Mouse (Mus musculus) G1E (cell line): ENCODE measurements at regions not wholly inside any gene's neighbourhood (a gene's known extent, or its start where the extent isn't known, plus 50 kb on each side); places are given as distances from the start of the nearest gene placed in this dataset.

ENCODE experiments used
- ATAC-seq: 2 replicates; pipeline ENCODE4 v1.8.0; 2016; ENCODE audit warnings: mild to moderate bottlenecking; ENCODE audit not compliant: insufficient number of reproducible peaks, poor library complexity, low FRiP score, severe bottlenecking; ENCODE audit errors: extremely low read depth
- DNase-seq: peaks from one replicate; pipeline ENCODE4 v3.0.0; 2012; ENCODE audit warnings: low spot score
- H3K27me3 ChIP-seq: 2 replicates; pipeline ENCODE4 v1.6.1; 2012; ENCODE audit warnings: mild to moderate bottlenecking, low read length, inconsistent platforms; ENCODE audit not compliant: insufficient read depth
- H3K36me3 ChIP-seq: replicated peaks from 2 replicates; pipeline ENCODE3; 2012; ENCODE audit warnings: mild to moderate bottlenecking, inconsistent platforms
- H3K4me1 ChIP-seq: 2 replicates; pipeline ENCODE4 v1.6.1; 2012; ENCODE audit warnings: low read depth, low read length, inconsistent platforms, mixed read lengths; ENCODE audit not compliant: insufficient read depth
- H3K4me3 ChIP-seq: 2 replicates; pipeline ENCODE4 v1.5.1; 2012; ENCODE audit warnings: low read depth, mild to moderate bottlenecking, inconsistent platforms, low read length, moderate library complexity, mixed read lengths
- H3K9me3 ChIP-seq: replicated peaks from 2 replicates; pipeline ENCODE4 v1.6.1; 2012; ENCODE audit warnings: inconsistent platforms
- CTCF ChIP-seq: IDR thresholded peaks from 2 replicates; pipeline ENCODE4 v1.5.1; 2012; ENCODE audit warnings: low read depth, low read length, inconsistent platforms, mixed read lengths
- GATA1 ChIP-seq: IDR thresholded peaks from 2 replicates; pipeline ENCODE4 v1.6.1; 2012; ENCODE audit warnings: borderline replicate concordance, low read length, inconsistent platforms, mixed read lengths
- GATA2 ChIP-seq: IDR thresholded peaks from 2 replicates; pipeline ENCODE4 v1.6.1; 2012; ENCODE audit warnings: low read depth, low read length, inconsistent platforms, borderline replicate concordance
- POLR2AphosphoS5 ChIP-seq: IDR thresholded peaks from 2 replicates; pipeline ENCODE4 v1.6.1; 2012; ENCODE audit warnings: low read depth, low read length, inconsistent platforms; ENCODE audit not compliant: insufficient replicate concordance
- TAL1 ChIP-seq: conservative IDR thresholded peaks from 2 replicates; pipeline ENCODE4 v1.6.1; 2012; ENCODE audit warnings: low read depth, low read length, inconsistent platforms, mixed read lengths

- H3K4me1 ChIP-seq, result no peaks in the 10 kb centered on the region
- no peaks in the 10 kb centered on the region; the same call in 1 of the 2 replicates for H3K27me3 ChIP-seq
- H3K36me3 ChIP-seq, result no peaks in the 10 kb centered on the region
- TF ChIP-seq POLR2AphosphoS5 (no peak), CTCF (no peak), GATA1 (no peak), GATA2 (no peak), TAL1 (no peak)
- ATAC-seq (no peak), DNase-seq (no peak)
- no peaks in the 10 kb centered on the region for H3K9me3 ChIP-seq
- no peak overlapping the region for H3K4me3 ChIP-seq
Observed at GRCm38 (mm10) chr2:172613891-172614391, 64.5 kb downstream of the Tfap2c start.

GRCm38 (mm10) chr2:172615148-172615547, 65.8 kb downstream of the Tfap2c start:
- Histone ChIP-seq H3K36me3 (no peaks in the 10 kb centered on the region), H3K9me3 (peaks cover 3% of the 10 kb centered on the region; the same call in 1 of the 2 replicates), H3K27me3 (no peaks in the 10 kb centered on the region; the same call in 1 of the 2 replicates), H3K4me3 (no peak overlapping the region), H3K4me1 (no peaks in the 10 kb centered on the region)
- DNase-seq, result no peak
- ATAC-seq, result no peak
- TF ChIP-seq POLR2AphosphoS5, result no peak
- TF ChIP-seq GATA1, result no peak
- no peak for TF ChIP-seq CTCF
- TF ChIP-seq GATA2, result no peak
- TF ChIP-seq TAL1, result no peak

GRCm38 (mm10) chr2:172615582-172615981, 66.2 kb downstream of the Tfap2c start:
- H3K27me3 ChIP-seq, result no peaks in the 10 kb centered on the region; the same call in 1 of the 2 replicates
- no peak for DNase-seq

GRCm38 (mm10) chr2:172619168-172619567, 69.8 kb downstream of the Tfap2c start:
- H3K4me3 ChIP-seq, result no peak overlapping the region
- no peaks in the 10 kb centered on the region for H3K4me1 ChIP-seq
- H3K9me3 ChIP-seq, result peaks cover 25% of the 10 kb centered on the region
- no peaks in the 10 kb centered on the region; the same call in 1 of the 2 replicates for H3K27me3 ChIP-seq
- no peaks in the 10 kb centered on the region for H3K36me3 ChIP-seq
- ATAC-seq (no peak), DNase-seq (no peak)
- TF ChIP-seq GATA2, result no peak
- TF ChIP-seq GATA1, result no peak
- no peak for TF ChIP-seq TAL1
- TF ChIP-seq POLR2AphosphoS5, result no peak
- TF ChIP-seq CTCF, result no peak

More at GRCm38 (mm10) chr2:172615582-172615981, 66.2 kb downstream of the Tfap2c start:
- peaks cover 3% of the 10 kb centered on the region; the same call in 1 of the 2 replicates for H3K9me3 ChIP-seq
- no peaks in the 10 kb centered on the region for H3K36me3 ChIP-seq
- H3K4me3 ChIP-seq, result no peak overlapping the region
- no peaks in the 10 kb centered on the region for H3K4me1 ChIP-seq
- no peak for ATAC-seq
- no peak for TF ChIP-seq GATA1
- no peak for TF ChIP-seq POLR2AphosphoS5
- TF ChIP-seq TAL1, result no peak
- TF ChIP-seq GATA2, result no peak
- TF ChIP-seq CTCF, result no peak

- no peak for TF ChIP-seq GATA1
- no peak for TF ChIP-seq GATA2
- TF ChIP-seq POLR2AphosphoS5, result no peak
- no peak for TF ChIP-seq CTCF
- TF ChIP-seq TAL1, result no peak
- Histone ChIP-seq H3K36me3 (no peaks in the 10 kb centered on the region), H3K27me3 (no peaks in the 10 kb centered on the region; the same call in 1 of the 2 replicates), H3K4me1 (no peaks in the 10 kb centered on the region), H3K9me3 (peaks cover 25% of the 10 kb centered on the region), H3K4me3 (no peak overlapping the region)
- no peak for DNase-seq
- ATAC-seq, result no peak
Observed at GRCm38 (mm10) chr2:172620001-172620400, 70.6 kb downstream of the Tfap2c start.

- H3K9me3 ChIP-seq, result peaks cover 37% of the 10 kb centered on the region
- H3K36me3 ChIP-seq, result no peaks in the 10 kb centered on the region
- ATAC-seq, result no peak
- H3K4me3 ChIP-seq, result no peak overlapping the region
- TF ChIP-seq CTCF (no peak), POLR2AphosphoS5 (no peak), TAL1 (no peak), GATA2 (no peak), GATA1 (no peak)
- DNase-seq, result no peak
- H3K27me3 ChIP-seq, result no peaks in the 10 kb centered on the region
- H3K4me1 ChIP-seq, result no peaks in the 10 kb centered on the region
Observed at GRCm38 (mm10) chr2:172623707-172624106, 74.3 kb downstream of the Tfap2c start.
